Mouse (Mus musculus) gastrocnemius, postnatal 25 days (tissue): ENCODE data around the gene Retreg2. TPM values are rescaled to one million over a fixed set of nuclear protein-coding genes. Genes with fewer than 3 reads are reported as not detected.

Source experiments
- DNase-seq: peaks from one replicate; pipeline ENCODE4 v3.0.0; 2022
- total RNA-seq, 2 experiments: library from RNA; stranded (reverse); gene quantifications; 1 replicate in 1 of 2; 2 replicates in 1 of 2; pipeline ENCODE4 v1.2.3; 2021

The Retreg2 gene
- total RNA-seq, 2 experiments from 2014 or later: 7.8 to 9.7 TPM

- peak; percentile 96 for DNase-seq
Observed at GRCm38 (mm10) chr1:75168472-75169464, 26.2 kb downstream of the Retreg2 start, which contains the start of gene Zfand2b. Zfand2b (plus strand) TSS chr1:75168646.

GRCm38 (mm10) chr1:75179334-75180104, 36.9 kb downstream of the Retreg2 start:
- peak; percentile 65 for DNase-seq

GRCm38 (mm10) chr1:75180105-75180590, 37.6 kb downstream of the Retreg2 start, which contains the start of gene Abcb6:
Abcb6 (minus strand) TSS chr1:75180392.
- DNase-seq: peak; percentile 85

GRCm38 (mm10) chr1:75180741-75181140, 38.2 kb downstream of the Retreg2 start:
- DNase-seq: no peak

GRCm38 (mm10) chr1:75181377-75181870, 38.8 kb downstream of the Retreg2 start:
- DNase-seq: no peak

GRCm38 (mm10) chr1:75182160-75182559, 39.6 kb downstream of the Retreg2 start:
- no peak for DNase-seq

- DNase-seq: no peak
Observed at GRCm38 (mm10) chr1:75185495-75185894, 42.9 kb downstream of the Retreg2 start.

- no peak for DNase-seq
Observed at GRCm38 (mm10) chr1:75187126-75187525, 44.5 kb downstream of the Retreg2 start.

- no peak for DNase-seq
Observed at GRCm38 (mm10) chr1:75187914-75188483, 45.4 kb downstream of the Retreg2 start.

- DNase-seq: no peak
Observed at GRCm38 (mm10) chr1:75190577-75190976, 48.0 kb downstream of the Retreg2 start.

- no peak for DNase-seq
Observed at GRCm38 (mm10) chr1:75191258-75191621, 48.7 kb downstream of the Retreg2 start.

GRCm38 (mm10) chr1:75191622-75192402, 49.2 kb downstream of the Retreg2 start, which contains the start of the genes Ankzf1 and Atg9a:
Ankzf1 (plus strand) TSS chr1:75192151.
Atg9a (minus strand) TSS chr1:75192196.
- peak; percentile 98 for DNase-seq

GRCm38 (mm10) chr1:75192452-75192851, 49.9 kb downstream of the Retreg2 start:
- no peak for DNase-seq

Other genes starting within 250 kb of the Retreg2 start
- not detected for gene Cryba2, start 249.6 kb upstream of the Retreg2 start, total RNA-seq
- not detected for gene Cfap65, start 207.2 kb upstream of the Retreg2 start, total RNA-seq
- under 1 TPM in 1 of 2 experiments, not detected in 1; 0.15 TPM for gene Ihh, start 191.1 kb upstream of the Retreg2 start, total RNA-seq
- 1 to 10 TPM; 5.3 to 6.1 TPM for gene Nhej1, start 17.6 kb upstream of the Retreg2 start, total RNA-seq
- under 1 TPM in 1 of 2 experiments, not detected in 1; 0.13 TPM for gene Slc23a3, start 8.9 kb upstream of the Retreg2 start, total RNA-seq
- 10 to 100 TPM; 12.9 to 13.3 TPM for gene Cnppd1, start 67 bp upstream of the Retreg2 start, total RNA-seq
- 10 to 100 TPM; 12.8 to 16.8 TPM for gene Zfand2b, start 25.9 kb downstream of the Retreg2 start, total RNA-seq
- gene Abcb6, start 37.6 kb downstream of the Retreg2 start, total RNA-seq: 10 to 100 TPM; 23.5 to 31.0 TPM
- 1 to 10 TPM; 4.3 to 5.0 TPM for gene Ankzf1, start 49.4 kb downstream of the Retreg2 start, total RNA-seq
- 10 to 100 TPM; 85.5 to 88.1 TPM for gene Atg9a, start 49.4 kb downstream of the Retreg2 start, total RNA-seq
- 1 to 10 TPM; 1.9 to 2.7 TPM for gene Glb1l, start 68.0 kb downstream of the Retreg2 start, total RNA-seq
- 10 to 100 TPM; 23.1 to 26.0 TPM for gene Stk16, start 68.1 kb downstream of the Retreg2 start, total RNA-seq
- gene Tuba4a, start 77.1 kb downstream of the Retreg2 start, total RNA-seq: 100 to 1,000 TPM; 749 to 982 TPM
- gene A630095N17Rik, start 89.3 kb downstream of the Retreg2 start, total RNA-seq: not detected
- gene Dnajb2, start 93.6 kb downstream of the Retreg2 start, total RNA-seq: 10 to 100 TPM; 58.4 to 60.9 TPM
- gene Ptprn, start 121.7 kb downstream of the Retreg2 start, total RNA-seq: not detected
- not detected for gene Resp18, start 135.6 kb downstream of the Retreg2 start, total RNA-seq
- gene Dnpep, start 175.2 kb downstream of the Retreg2 start, total RNA-seq: 10 to 100 TPM; 46.1 to 51.4 TPM
- 1,000 to 10,000 TPM; 1,914 to 2,104 TPM for gene Des, start 217.6 kb downstream of the Retreg2 start, total RNA-seq
- 100 to 1,000 TPM; 200 to 244 TPM for gene Speg, start 232.5 kb downstream of the Retreg2 start, total RNA-seq